Mouse (Mus musculus) cerebellum, adult 2 months (tissue): ENCODE measurements at regions not wholly inside any gene's neighbourhood (a gene's known extent, or its start where the extent isn't known, plus 50 kb on each side); places are given as distances from the start of the nearest gene placed in this dataset.

Experiments used
- CTCF ChIP-seq: fragments of 200-500 bp; IDR thresholded peaks from 2 replicates; pipeline ENCODE4 v1.5.1; 2011; ENCODE audit warnings: low read depth, mild to moderate bottlenecking, control low read depth, low read length, moderate library complexity, borderline replicate concordance; ENCODE audit not compliant: insufficient read depth
- POLR2A ChIP-seq: fragments of 200-500 bp; IDR thresholded peaks from 2 replicates; pipeline ENCODE4 v1.6.1; 2011; ENCODE audit warnings: low read length, control low read depth, borderline replicate concordance; ENCODE audit not compliant: insufficient read depth

DNA sequence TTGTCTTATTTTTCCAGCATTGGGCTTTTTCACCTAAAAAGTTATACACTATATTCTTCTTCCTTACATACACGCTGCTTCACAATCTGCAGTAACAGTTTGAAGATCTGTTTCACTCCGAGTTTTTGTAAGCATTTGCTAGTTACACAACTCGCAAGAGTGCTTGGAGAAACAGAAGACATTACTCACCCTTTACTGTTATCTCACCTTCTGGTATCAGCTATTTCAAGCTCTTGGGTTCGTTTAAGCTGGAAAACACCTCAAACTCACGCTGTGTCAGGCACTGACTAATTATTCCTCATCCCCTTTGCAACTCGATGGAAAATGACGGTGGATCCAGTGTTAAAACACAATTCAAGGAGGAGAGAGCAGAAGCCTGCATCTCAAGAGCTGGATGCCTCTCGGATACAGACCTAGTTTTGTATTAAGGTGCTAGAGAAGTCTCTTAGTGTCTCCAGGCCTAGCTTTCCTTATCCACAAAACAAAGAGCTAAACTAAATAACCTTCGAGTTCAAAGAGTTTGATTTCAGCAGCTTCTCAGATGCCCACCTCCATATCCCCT lies 73.0 kb upstream of the Spaca1 start:
- TF ChIP-seq POLR2A (no peak), CTCF (no peak)
